Mouse (Mus musculus) megakaryocyte, adult 5-6 weeks (primary cell): Measurements from ENCODE around the gene Bcl2l12. TPM values are rescaled to one million over a fixed set of nuclear protein-coding genes. Genes with fewer than 3 reads are reported as not detected.

ENCODE experiments used
- ATAC-seq: 2 replicates; pipeline ENCODE4 v1.8.0; 2016; ENCODE audit warnings: mild to moderate bottlenecking, inconsistent platforms; ENCODE audit not compliant: poor library complexity, severe bottlenecking
- total RNA-seq, 2 experiments: library from RNA; stranded (forward) in 1 of 2; stranded (reverse) in 1 of 2; fragments of 153-499, 151-499 nt in 1 of 2; fragments of 221-1000, 200-1000 nt in 1 of 2; gene quantifications; 2 replicates each; pipeline versions ENCODE4 v1.2.3 to v1.2.4; 2015 to 2017

The Bcl2l12 gene
- total RNA-seq, 2 experiments from 2014 or later, result 14.1 to 16.8 TPM

DNA sequence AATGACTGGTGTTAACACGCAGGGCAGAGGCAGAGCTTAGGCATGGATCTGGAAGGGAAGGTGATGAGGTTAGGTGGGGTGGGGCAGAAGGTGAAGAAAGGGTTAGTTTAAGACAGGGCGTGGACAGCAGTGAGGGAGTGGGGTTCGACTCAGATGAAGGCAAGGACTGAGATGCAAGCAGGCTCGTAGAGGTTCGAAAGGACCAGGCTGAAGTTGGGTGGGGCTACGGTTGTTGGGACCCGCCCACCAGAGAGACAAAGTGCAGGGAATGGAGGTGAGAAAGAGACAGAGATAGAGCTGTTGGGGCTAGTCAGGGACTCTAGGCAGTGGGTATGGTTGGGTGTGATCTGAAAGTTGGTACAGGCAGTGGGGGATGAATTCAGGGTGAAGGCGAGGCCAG, 36.2 kb downstream of the Bcl2l12 start:
- no peak for ATAC-seq

- no peak for ATAC-seq
Observed at GRCm38 (mm10) chr7:44960512-44960910, 38.0 kb downstream of the Bcl2l12 start.

DNA sequence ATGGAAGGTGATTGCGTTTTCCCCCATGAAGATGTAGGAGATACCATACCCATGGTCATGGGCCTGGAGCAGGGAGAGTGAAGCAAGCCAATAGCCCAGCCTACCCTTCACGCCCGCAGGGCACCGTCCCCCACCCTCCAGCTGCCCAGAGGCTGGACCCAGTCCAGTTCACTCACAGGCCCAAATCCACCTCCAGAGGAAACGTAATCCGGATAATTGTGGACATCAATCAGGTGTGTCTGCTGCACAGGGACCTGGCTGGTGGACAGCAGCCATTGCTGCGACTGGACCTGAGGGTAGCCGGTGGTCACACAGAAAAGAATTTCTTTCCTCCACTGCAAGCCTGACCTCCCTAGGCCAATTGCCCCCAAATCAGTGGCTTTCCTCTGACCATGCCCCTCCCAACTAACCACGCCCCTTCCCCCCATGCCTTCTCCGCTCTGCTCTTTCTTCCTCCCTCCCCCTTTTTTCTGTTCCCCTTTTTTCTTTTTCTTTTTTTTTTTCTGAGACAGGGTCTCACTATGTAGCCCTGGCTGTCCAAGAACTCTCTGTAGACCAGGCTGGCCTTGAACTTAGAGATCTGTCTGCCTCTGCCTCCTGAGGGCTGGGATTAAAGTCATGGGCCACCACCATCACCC, 38.5 kb downstream of the Bcl2l12 start:
- no peak for ATAC-seq

DNA sequence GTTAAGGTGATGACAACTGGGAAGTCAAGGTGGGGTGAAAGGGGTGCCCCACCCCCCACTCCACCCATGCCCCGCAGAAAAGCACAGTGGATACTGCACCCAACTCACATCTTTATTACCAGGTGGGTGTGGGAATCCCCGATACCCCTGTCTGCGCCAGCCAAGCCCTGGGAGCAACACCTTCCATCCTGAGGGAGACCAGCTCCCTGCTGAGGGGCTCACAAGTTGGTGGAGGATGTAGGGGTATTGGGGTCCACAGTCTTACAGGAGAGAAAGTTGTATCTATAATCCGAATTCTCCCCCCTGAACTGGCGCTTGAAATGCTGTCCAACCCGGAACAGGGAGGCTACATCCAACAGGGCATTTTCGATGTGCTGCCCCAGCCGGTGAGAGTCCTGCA, 39.2 kb downstream of the Bcl2l12 start:
- no peak for ATAC-seq

DNA sequence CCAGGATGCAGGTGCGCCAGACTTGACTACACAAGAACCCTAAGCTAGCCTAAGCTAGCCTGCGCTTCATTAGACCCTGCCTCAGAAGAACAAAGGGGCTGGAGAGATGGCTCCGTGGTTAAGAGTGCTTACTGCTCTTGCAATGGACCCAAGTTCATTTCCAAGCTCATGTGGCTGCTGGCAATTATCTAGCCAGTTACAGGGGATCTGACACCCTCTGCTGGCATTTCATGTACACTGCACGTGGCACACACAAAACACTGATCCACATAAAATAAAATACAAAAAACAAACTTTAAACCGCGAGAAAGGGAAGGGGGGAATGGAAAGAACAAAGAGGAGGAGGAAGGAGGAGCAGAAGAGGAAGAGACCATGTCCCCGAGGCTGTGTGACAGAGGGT, 40.3 kb downstream of the Bcl2l12 start:
- ATAC-seq, result no peak

GRCm38 (mm10) chr7:44957183-44957835, 41.2 kb downstream of the Bcl2l12 start:
- no peak for ATAC-seq

- no peak for ATAC-seq
Observed at GRCm38 (mm10) chr7:44956266-44956665, 42.2 kb downstream of the Bcl2l12 start.

DNA sequence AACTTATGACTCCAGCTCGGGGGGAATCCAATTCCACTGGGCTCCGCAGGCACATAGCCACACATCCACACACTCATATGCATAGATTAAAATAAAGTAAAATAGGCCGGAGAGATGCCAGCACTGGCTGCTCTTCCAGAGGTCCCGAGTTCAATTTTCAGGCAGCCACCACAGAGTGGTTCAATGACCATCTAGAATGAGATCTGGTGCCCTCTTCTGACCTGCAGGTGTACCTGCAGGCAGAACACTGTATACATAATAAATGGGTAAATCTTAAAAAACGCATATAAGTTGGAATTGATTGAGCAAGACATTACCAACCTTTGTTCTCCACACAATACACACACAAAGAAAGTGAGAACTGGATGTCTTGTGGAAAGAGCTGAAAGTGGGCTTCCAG, 42.9 kb downstream of the Bcl2l12 start:
- ATAC-seq, result no peak

- ATAC-seq, result no peak
Observed at GRCm38 (mm10) chr7:44954091-44954885, 44.2 kb downstream of the Bcl2l12 start.

DNA sequence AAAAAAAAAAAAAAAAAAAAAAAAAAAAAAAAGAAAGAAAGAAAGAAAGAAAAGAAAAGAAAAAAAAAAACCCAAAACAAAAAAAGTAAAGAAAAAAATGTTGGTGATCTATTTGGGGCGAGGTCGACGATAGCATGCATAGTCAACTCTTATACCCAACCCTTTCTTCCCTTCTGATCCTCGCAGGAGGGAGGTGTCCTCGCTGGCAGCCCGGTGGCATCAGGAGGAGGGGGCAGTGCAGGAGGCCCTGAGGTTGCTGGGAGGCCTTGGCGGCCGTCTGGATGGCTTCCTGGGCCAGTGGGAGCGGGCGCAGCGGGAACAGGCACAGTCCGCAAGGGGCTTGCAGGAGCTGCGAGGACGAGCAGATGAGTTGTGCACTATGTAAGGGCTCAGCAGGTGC, 45.0 kb downstream of the Bcl2l12 start:
- no peak for ATAC-seq

DNA sequence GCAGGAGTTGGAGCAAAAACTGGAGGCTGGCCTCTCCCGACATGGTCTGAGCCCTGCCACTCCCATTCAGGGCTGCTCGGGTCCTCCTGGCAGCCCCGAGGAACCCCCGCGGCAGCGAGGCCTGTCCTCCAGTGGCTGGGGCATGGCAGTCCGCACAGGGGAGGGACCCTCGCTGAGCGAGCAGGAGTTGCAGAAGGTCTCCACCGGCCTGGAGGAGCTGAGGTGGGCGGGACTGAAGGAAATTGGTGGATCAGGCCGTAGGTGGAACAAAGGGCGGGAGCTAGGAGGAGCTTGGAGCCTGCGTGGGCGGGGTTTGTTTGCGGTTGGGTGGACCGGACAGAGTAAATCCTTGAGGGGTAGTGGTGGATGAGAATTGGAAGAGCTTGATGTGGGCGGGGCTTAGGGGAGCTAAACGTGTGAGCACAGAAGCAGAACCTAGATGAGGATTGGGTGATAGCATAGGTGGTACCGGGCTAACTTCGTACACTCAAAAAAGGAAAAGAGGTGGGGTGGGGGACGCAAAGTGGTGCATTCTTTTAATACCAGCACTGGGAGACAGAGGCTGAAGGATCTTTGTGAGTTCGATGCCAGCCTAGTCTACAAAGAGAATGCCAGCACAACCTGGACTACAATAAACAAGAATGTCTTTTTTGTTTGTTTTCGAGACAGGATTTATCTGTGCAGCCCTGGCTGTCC, 45.8 kb downstream of the Bcl2l12 start:
- peak; percentile 89 for ATAC-seq

GRCm38 (mm10) chr7:44951960-44952359, 46.6 kb downstream of the Bcl2l12 start:
- ATAC-seq, result peak; percentile 66

GRCm38 (mm10) chr7:44949922-44950321, 48.6 kb downstream of the Bcl2l12 start:
- ATAC-seq, result no peak

DNA sequence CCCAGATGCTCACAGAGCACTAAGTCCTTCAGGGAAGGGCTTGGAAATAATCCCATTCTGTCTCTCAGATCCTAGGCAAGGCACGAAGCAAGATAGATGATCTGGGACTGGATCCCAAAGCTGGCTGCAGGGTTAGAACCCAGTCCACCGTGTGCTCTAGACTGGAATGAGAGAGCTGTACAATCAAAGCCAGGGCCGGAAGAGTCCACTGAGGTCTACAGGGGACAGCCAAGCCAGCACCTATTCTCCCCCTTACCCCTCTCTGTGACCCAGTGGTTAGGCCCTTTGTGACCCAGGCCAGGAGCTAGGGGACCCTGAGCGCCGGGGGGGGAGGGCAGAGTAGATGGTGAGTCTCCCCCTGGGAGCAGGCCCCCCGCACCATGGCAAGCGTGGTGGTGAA, 55.6 kb downstream of the Bcl2l12 start, which contains the start of gene Tsks:
Gene Tsks (plus strand): TSS at position 301 of the 400 bp plus-strand sequence.
- ATAC-seq, result no peak

Other genes starting within 250 kb of the Bcl2l12 start
Only the 30 nearest of the 36 such genes appear.
- gene Nup62, start 182.6 kb downstream of the Bcl2l12 start, total RNA-seq (2015), result 25.3 and 28.5 TPM in 2 replicates
- 55.7 and 65.8 TPM in 2 replicates for gene Nup62, start 182.6 kb downstream of the Bcl2l12 start, total RNA-seq (2017)
- gene Il4i1, start 182.3 kb downstream of the Bcl2l12 start, total RNA-seq (2015), result 0.38 and 1.9 TPM in 2 replicates
- 1.5 TPM in 1 of 2 replicates, not detected in the other for gene Il4i1, start 182.3 kb downstream of the Bcl2l12 start, total RNA-seq (2017)
- 2.1 and 2.6 TPM in 2 replicates for gene Atf5, start 182.1 kb downstream of the Bcl2l12 start, total RNA-seq (2015)
- gene Atf5, start 182.1 kb downstream of the Bcl2l12 start, total RNA-seq (2017), result 1.9 and 5.3 TPM in 2 replicates
- gene Akt1s1, start 149.7 kb downstream of the Bcl2l12 start, total RNA-seq (2015), result 4.7 and 6.5 TPM in 2 replicates
- gene Akt1s1, start 149.7 kb downstream of the Bcl2l12 start, total RNA-seq (2017), result 8.0 and 9.6 TPM in 2 replicates
- 12.5 and 17.6 TPM in 2 replicates for gene Tbc1d17, start 149.6 kb downstream of the Bcl2l12 start, total RNA-seq (2015)
- gene Tbc1d17, start 149.6 kb downstream of the Bcl2l12 start, total RNA-seq (2017), result 13.0 and 14.8 TPM in 2 replicates
- 75.1 and 89.7 TPM in 2 replicates for gene Pnkp, start 141.6 kb downstream of the Bcl2l12 start, total RNA-seq (2015)
- gene Pnkp, start 141.6 kb downstream of the Bcl2l12 start, total RNA-seq (2017), result 109 and 129 TPM in 2 replicates
- 21.3 and 29.0 TPM in 2 replicates for gene Ptov1, start 128.9 kb downstream of the Bcl2l12 start, total RNA-seq (2015)
- gene Ptov1, start 128.9 kb downstream of the Bcl2l12 start, total RNA-seq (2017), result 5.9 and 8.7 TPM in 2 replicates
- gene Med25, start 106.0 kb downstream of the Bcl2l12 start, total RNA-seq (2015), result 19.4 and 23.7 TPM in 2 replicates
- gene Med25, start 106.0 kb downstream of the Bcl2l12 start, total RNA-seq (2017), result 8.6 and 9.0 TPM in 2 replicates
- 4.6 and 4.7 TPM in 2 replicates for gene Fuz, start 102.6 kb downstream of the Bcl2l12 start, total RNA-seq (2015)
- 11.1 and 11.3 TPM in 2 replicates for gene Fuz, start 102.6 kb downstream of the Bcl2l12 start, total RNA-seq (2017)
- gene Ap2a1, start 69.2 kb downstream of the Bcl2l12 start, total RNA-seq (2015), result 33.2 and 36.1 TPM in 2 replicates
- gene Ap2a1, start 69.2 kb downstream of the Bcl2l12 start, total RNA-seq (2017), result 20.2 and 33.6 TPM in 2 replicates
- not detected in 2 replicates for gene Tsks, start 55.5 kb downstream of the Bcl2l12 start, total RNA-seq (2015)
- gene Tsks, start 55.5 kb downstream of the Bcl2l12 start, total RNA-seq (2017), result not detected in 2 replicates
- gene Cpt1c, start 23.9 kb downstream of the Bcl2l12 start, total RNA-seq (2015), result not detected in 2 replicates
- 0.12 TPM in 1 of 2 replicates, not detected in the other for gene Cpt1c, start 23.9 kb downstream of the Bcl2l12 start, total RNA-seq (2017)
- gene Prmt1, start 12.1 kb downstream of the Bcl2l12 start, total RNA-seq (2015), result 48.4 and 55.7 TPM in 2 replicates
- 40.0 and 42.9 TPM in 2 replicates for gene Prmt1, start 12.1 kb downstream of the Bcl2l12 start, total RNA-seq (2017)
- 60.8 and 76.8 TPM in 2 replicates for gene Irf3, start 1.1 kb downstream of the Bcl2l12 start, total RNA-seq (2015)
- gene Irf3, start 1.1 kb downstream of the Bcl2l12 start, total RNA-seq (2017), result 84.8 and 89.4 TPM in 2 replicates
- 22.2 and 23.0 TPM in 2 replicates for gene Scaf1, start 17.7 kb upstream of the Bcl2l12 start, total RNA-seq (2015)
- gene Scaf1, start 17.7 kb upstream of the Bcl2l12 start, total RNA-seq (2017), result 9.6 and 12.2 TPM in 2 replicates
- 77.1 and 78.6 TPM in 2 replicates for gene Rras, start 19.2 kb upstream of the Bcl2l12 start, total RNA-seq (2015)
- gene Rras, start 19.2 kb upstream of the Bcl2l12 start, total RNA-seq (2017), result 12.7 and 14.1 TPM in 2 replicates
- gene Prr12, start 54.2 kb upstream of the Bcl2l12 start, total RNA-seq (2015), result 15.4 and 16.3 TPM in 2 replicates
- 1.9 and 3.0 TPM in 2 replicates for gene Prr12, start 54.2 kb upstream of the Bcl2l12 start, total RNA-seq (2017)
- gene Nosip, start 63.7 kb upstream of the Bcl2l12 start, total RNA-seq (2015), result 41.4 and 46.3 TPM in 2 replicates
- gene Nosip, start 63.7 kb upstream of the Bcl2l12 start, total RNA-seq (2017), result 54.2 and 56.8 TPM in 2 replicates
- 6.6 and 8.9 TPM in 2 replicates for gene Prrg2, start 64.0 kb upstream of the Bcl2l12 start, total RNA-seq (2015)
- gene Prrg2, start 64.0 kb upstream of the Bcl2l12 start, total RNA-seq (2017), result 5.4 TPM in 2 replicates
- 4.5 and 5.8 TPM in 2 replicates for gene Rcn3, start 93.5 kb upstream of the Bcl2l12 start, total RNA-seq (2015)
- 7.8 and 18.1 TPM in 2 replicates for gene Rcn3, start 93.5 kb upstream of the Bcl2l12 start, total RNA-seq (2017)
- 22.0 and 22.5 TPM in 2 replicates for gene Fcgrt, start 105.1 kb upstream of the Bcl2l12 start, total RNA-seq (2015)
- gene Fcgrt, start 105.1 kb upstream of the Bcl2l12 start, total RNA-seq (2017), result 64.1 and 69.0 TPM in 2 replicates
- 2,516 and 2,663 TPM in 2 replicates for gene Rps11, start 125.7 kb upstream of the Bcl2l12 start, total RNA-seq (2015)
- 1,201 and 1,233 TPM in 2 replicates for gene Rps11, start 125.7 kb upstream of the Bcl2l12 start, total RNA-seq (2017)
- gene Rpl13a, start 130.0 kb upstream of the Bcl2l12 start, total RNA-seq (2015), result 1,652 and 1,953 TPM in 2 replicates
- 2,014 and 2,240 TPM in 2 replicates for gene Rpl13a, start 130.0 kb upstream of the Bcl2l12 start, total RNA-seq (2017)
- not detected in 2 replicates for gene Gm45713, start 137.5 kb upstream of the Bcl2l12 start, total RNA-seq (2015)
- not detected in 2 replicates for gene Gm45713, start 137.5 kb upstream of the Bcl2l12 start, total RNA-seq (2017)
- gene Flt3l, start 137.7 kb upstream of the Bcl2l12 start, total RNA-seq (2015), result 22.7 and 29.0 TPM in 2 replicates
- gene Flt3l, start 137.7 kb upstream of the Bcl2l12 start, total RNA-seq (2017), result 17.4 and 17.6 TPM in 2 replicates
- 131 and 132 TPM in 2 replicates for gene Pih1d1, start 155.6 kb upstream of the Bcl2l12 start, total RNA-seq (2015)
- 43.9 and 51.4 TPM in 2 replicates for gene Pih1d1, start 155.6 kb upstream of the Bcl2l12 start, total RNA-seq (2017)
- gene Aldh16a1, start 155.9 kb upstream of the Bcl2l12 start, total RNA-seq (2015), result 68.0 and 72.0 TPM in 2 replicates
- 26.9 and 33.7 TPM in 2 replicates for gene Aldh16a1, start 155.9 kb upstream of the Bcl2l12 start, total RNA-seq (2017)
- 0.18 TPM in 1 of 2 replicates, not detected in the other for gene Slc17a7, start 165.2 kb upstream of the Bcl2l12 start, total RNA-seq (2015)
- not detected in 2 replicates for gene Slc17a7, start 165.2 kb upstream of the Bcl2l12 start, total RNA-seq (2017)
- not detected in 2 replicates for gene Gfy, start 180.9 kb upstream of the Bcl2l12 start, total RNA-seq (2015)
- gene Gfy, start 180.9 kb upstream of the Bcl2l12 start, total RNA-seq (2017), result not detected in 2 replicates
- not detected in 2 replicates for gene Pth2, start 182.3 kb upstream of the Bcl2l12 start, total RNA-seq (2015)
- gene Pth2, start 182.3 kb upstream of the Bcl2l12 start, total RNA-seq (2017), result not detected in 2 replicates